Mouse (Mus musculus) CH12.LX (cell line): ENCODE data around the gene Tdp1. TPM values are rescaled to one million over a fixed set of nuclear protein-coding genes. Genes with fewer than 3 reads are reported as not detected.
A peak's percentile ranks its signal among the peaks of the same experiment; 100 is the strongest.

Experiments used
- DNase-seq: peaks from one replicate; pipeline ENCODE4 v3.0.0-alpha.2; 2013; ENCODE audit errors: extremely low read depth
- H3K27ac ChIP-seq: 2 replicates; pipeline ENCODE4 v1.5.1; 2012; ENCODE audit warnings: low read depth, mild to moderate bottlenecking, control low read depth, moderate library complexity; ENCODE audit not compliant: insufficient read depth
- H3K27me3 ChIP-seq: replicated peaks from 2 replicates; pipeline ENCODE3; 2012; ENCODE audit warnings: inconsistent platforms
- H3K36me3 ChIP-seq, 2 experiments: replicated peaks in 1 of 2; 2 replicates each; pipeline versions ENCODE3 to v1.6.1; 2012; ENCODE audit warnings: inconsistent platforms in 1 of 2, low read length in 1 of 2, mild to moderate bottlenecking in 1 of 2, mixed read lengths in 1 of 2, moderate library complexity in 1 of 2; ENCODE audit not compliant: control insufficient read depth in 1 of 2, insufficient read depth in 1 of 2
- H3K4me1 ChIP-seq, 2 experiments: 2 replicates each; pipeline ENCODE4 v1.6.1; 2012; ENCODE audit warnings: inconsistent platforms in 1 of 2, moderate library complexity in 1 of 2; ENCODE audit not compliant: insufficient read depth in 2 of 2, control insufficient read depth in 1 of 2
- H3K4me2 ChIP-seq: 2 replicates; pipeline ENCODE4 v1.6.1; 2012; ENCODE audit warnings: low read depth, mild to moderate bottlenecking, control low read depth; ENCODE audit not compliant: poor library complexity, insufficient read depth, severe bottlenecking
- H3K4me3 ChIP-seq, 3 experiments: fragments of 150-350 bp in 1 of 3; sonication (generic) in 1 of 3; replicated peaks in 1 of 3; 2 replicates each; pipeline versions ENCODE3 to v1.5.1; 2011 to 2012; ENCODE audit warnings: low read depth in 2 of 3, low read length in 2 of 3, mild to moderate bottlenecking in 2 of 3, moderate library complexity in 2 of 3, control low read depth in 1 of 3, improper control_type of control experiment in 1 of 3, inconsistent platforms in 1 of 3, mixed read lengths in 1 of 3; ENCODE audit not compliant: poor library complexity in 1 of 3
- H3K79me2 ChIP-seq: replicated peaks from 2 replicates; pipeline ENCODE4 v1.6.1; 2012; ENCODE audit warnings: mild to moderate bottlenecking, moderate library complexity; ENCODE audit not compliant: control insufficient read depth, poor library complexity, insufficient read depth, severe bottlenecking; ENCODE audit errors: extremely low read depth
- H3K9ac ChIP-seq: 2 replicates; pipeline ENCODE4 v1.6.1; 2012; ENCODE audit warnings: low read depth, mild to moderate bottlenecking, control low read depth, moderate library complexity; ENCODE audit not compliant: insufficient read depth
- H3K9me3 ChIP-seq: replicated peaks from 2 replicates; pipeline ENCODE3; 2012; ENCODE audit warnings: low read length, inconsistent platforms, mixed read lengths
- BHLHE40 ChIP-seq: IDR thresholded peaks from 2 replicates; pipeline ENCODE4 v1.6.1; 2011; ENCODE audit warnings: mild to moderate bottlenecking, low read depth, low read length, improper control_type of control experiment
- CHD1 ChIP-seq: IDR thresholded peaks from 2 replicates; pipeline ENCODE4 v1.6.1; 2012; ENCODE audit warnings: low read depth, low read length, improper control_type of control experiment, inconsistent platforms
- CHD2 ChIP-seq: IDR thresholded peaks from 2 replicates; pipeline ENCODE4 v1.6.1; 2011; ENCODE audit warnings: low read length, improper control_type of control experiment
- CTCF ChIP-seq, 2 experiments: IDR thresholded peaks in 1 of 2; conservative IDR thresholded peaks in 1 of 2; 2 replicates each; pipeline ENCODE4 v1.5.1; 2011 to 2012; ENCODE audit warnings: low read depth in 2 of 2, low read length in 2 of 2, improper control_type of control experiment in 1 of 2, inconsistent platforms in 1 of 2, mild to moderate bottlenecking in 1 of 2, moderate library complexity in 1 of 2
- E2F4 ChIP-seq: IDR thresholded peaks from 2 replicates; pipeline ENCODE4 v1.6.1; 2011; ENCODE audit warnings: low read depth, low read length, improper control_type of control experiment; ENCODE audit not compliant: insufficient replicate concordance
- EP300 ChIP-seq: IDR thresholded peaks from 2 replicates; pipeline ENCODE4 v1.6.1; 2011; ENCODE audit warnings: low read length, improper control_type of control experiment
- ETS1 ChIP-seq: conservative IDR thresholded peaks from 2 replicates; pipeline ENCODE4 v1.6.1; 2012; ENCODE audit warnings: low read depth, mild to moderate bottlenecking, inconsistent platforms, low read length, improper control_type of control experiment, moderate library complexity
- GABPA ChIP-seq: IDR thresholded peaks from 2 replicates; pipeline ENCODE4 v1.6.1; 2012; ENCODE audit warnings: low read depth, low read length, improper control_type of control experiment, inconsistent platforms; ENCODE audit not compliant: insufficient replicate concordance
- IRF4 ChIP-seq: IDR thresholded peaks from 2 replicates; pipeline ENCODE4 v1.6.1; 2014; ENCODE audit warnings: low read depth, mild to moderate bottlenecking, inconsistent platforms, low read length, improper control_type of control experiment
- JUN ChIP-seq: IDR thresholded peaks from 2 replicates; pipeline ENCODE4 v1.6.1; 2011; ENCODE audit warnings: low read depth, mild to moderate bottlenecking, low read length, improper control_type of control experiment, moderate library complexity; ENCODE audit not compliant: insufficient read depth
- JUND ChIP-seq: conservative IDR thresholded peaks from 2 replicates; pipeline ENCODE4 v1.6.1; 2011; ENCODE audit warnings: low read depth, low read length, improper control_type of control experiment
- KAT2A ChIP-seq: IDR thresholded peaks from 2 replicates; pipeline ENCODE4 v1.6.1; 2012; ENCODE audit warnings: low read length, improper control_type of control experiment, inconsistent platforms; ENCODE audit not compliant: insufficient replicate concordance
- MAFK ChIP-seq: IDR thresholded peaks from 2 replicates; pipeline ENCODE4 v1.6.1; 2011; ENCODE audit warnings: low read length, improper control_type of control experiment; ENCODE audit not compliant: insufficient replicate concordance
- MEF2A ChIP-seq: IDR thresholded peaks from 2 replicates; pipeline ENCODE4 v1.6.1; 2014; ENCODE audit warnings: low read depth, mild to moderate bottlenecking, inconsistent platforms, low read length, improper control_type of control experiment, borderline replicate concordance
- MXI1 ChIP-seq: IDR thresholded peaks from 2 replicates; pipeline ENCODE4 v1.6.1; 2011; ENCODE audit warnings: mild to moderate bottlenecking, low read depth, low read length, improper control_type of control experiment
- NRF1 ChIP-seq: IDR thresholded peaks from 2 replicates; pipeline ENCODE4 v1.6.1; 2014; ENCODE audit warnings: low read depth, mild to moderate bottlenecking, inconsistent platforms, low read length, improper control_type of control experiment, moderate library complexity
- PAX5 ChIP-seq: IDR thresholded peaks from 2 replicates; pipeline ENCODE4 v1.6.1; 2012; ENCODE audit warnings: low read length, inconsistent platforms, mixed read lengths
- POLR2AphosphoS2 ChIP-seq: IDR thresholded peaks from 2 replicates; pipeline ENCODE4 v1.6.1; 2011; ENCODE audit warnings: low read depth, low read length, improper control_type of control experiment
- SIN3A ChIP-seq: IDR thresholded peaks from 2 replicates; pipeline ENCODE4 v1.6.1; 2012; ENCODE audit warnings: low read length, improper control_type of control experiment, inconsistent platforms
- SMC3 ChIP-seq: IDR thresholded peaks from 2 replicates; pipeline ENCODE4 v1.6.1; 2011; ENCODE audit warnings: low read depth, low read length, improper control_type of control experiment
- TBP ChIP-seq: conservative IDR thresholded peaks from 2 replicates; pipeline ENCODE4 v1.6.1; 2011; ENCODE audit warnings: low read depth, low read length, improper control_type of control experiment
- TCF12 ChIP-seq: IDR thresholded peaks from 2 replicates; pipeline ENCODE4 v1.6.1; 2014; ENCODE audit warnings: low read depth, mild to moderate bottlenecking, inconsistent platforms, low read length, improper control_type of control experiment
- UBTF ChIP-seq: IDR thresholded peaks from 2 replicates; pipeline ENCODE4 v1.6.1; 2012; ENCODE audit warnings: low read depth, mild to moderate bottlenecking, inconsistent platforms, low read length, improper control_type of control experiment, moderate library complexity
- ZC3H11A ChIP-seq: IDR thresholded peaks from 2 replicates; pipeline ENCODE4 v1.6.1; 2012; ENCODE audit warnings: low read depth, mild to moderate bottlenecking, inconsistent platforms, low read length, improper control_type of control experiment
- ZKSCAN1 ChIP-seq: IDR thresholded peaks from 2 replicates; pipeline ENCODE4 v1.6.1; 2012; ENCODE audit warnings: low read depth, inconsistent platforms, low read length, improper control_type of control experiment, borderline replicate concordance
- dilution Hi-C: fragments of 300-500 bp; cut with MboI; formaldehyde crosslinking; loops from 2 replicates; pipeline ENCODE4 v1.14.3; 2020; ENCODE audit warnings: low sequenced_read_pairs; ENCODE audit not compliant: extremely low pct_unique_long_range_greater_than_20kb, extremely low pct_ligation_motif_present
- in situ Hi-C: fragments of 300-500 bp; cut with MboI; formaldehyde crosslinking; loops from 3 replicates; pipeline ENCODE4 v1.14.3; 2019; ENCODE audit warnings: low sequenced_read_pairs, low pct_ligation_motif_present, low pct_unique_long_range_greater_than_20kb, mixed read lengths
- polyA plus RNA-seq: library from polyadenylated mRNA; unstranded; fragments of >175 nt; gene quantifications from 2 replicates; pipeline ENCODE4 v1.2.1, GENCODE M21; 2012; ENCODE audit warnings: low read depth; ENCODE audit not compliant: insufficient read length
- total RNA-seq, 2 experiments: library from RNA; depleted of rRNA; stranded (reverse); fragments of 300-350 nt in 1 of 2; fragments of >200 nt in 1 of 2; gene quantifications; 2 replicates each; pipeline ENCODE4 v1.2.3; 2012 to 2014

Tdp1 gene
- total and polyA plus RNA-seq, 3 experiments: 16.9 to 53.7 (median 27.4) TPM

- Histone ChIP-seq H3K4me3 (no peak overlapping the region), H3K27ac (peak overlapping the region; percentile 33; the same call in 1 of the 2 replicates), H3K27me3 (no peaks in the 10 kb centered on the region), H3K36me3 (peaks cover 40 to 89% of the 10 kb centered on the region in 2 experiments), H3K79me2 (no peaks in the 10 kb centered on the region), H3K4me2 (no peak overlapping the region), H3K9me3 (no peaks in the 10 kb centered on the region), H3K9ac (no peak overlapping the region), H3K4me1 (peaks cover 5 to 12% of the 10 kb centered on the region in 2 experiments)
- dilution Hi-C loops (no loop called here), in situ Hi-C loops (loop anchor here (10.0 kb wide), 1 partner anchor 202 kb away; no protein-coding TSS in a partner anchor)
- DNase-seq: peak; percentile 40
- no peak for TF ChIP-seq ETS1
- TF ChIP-seq NRF1: no peak
- no peak for TF ChIP-seq PAX5
- TF ChIP-seq CHD1: no peak
- TF ChIP-seq UBTF: no peak
- no peak for TF ChIP-seq ZC3H11A
- no peak for TF ChIP-seq SIN3A
- TF ChIP-seq GABPA: no peak
- no peak for TF ChIP-seq KAT2A
- no peak for TF ChIP-seq JUND
- no peak for TF ChIP-seq ZKSCAN1
- TF ChIP-seq E2F4: no peak
- TF ChIP-seq MXI1: no peak
- TF ChIP-seq EP300: no peak
- TF ChIP-seq CTCF (conservative IDR thresholded peaks at IDR 0.05 in 1 of 2, IDR thresholded peaks at IDR 0.05 in 1 of 2; ENCODE audit: low read depth in 2 of 2, low read length in 2 of 2): no peak
- TF ChIP-seq SMC3: no peak
- no peak for TF ChIP-seq BHLHE40
- no peak for TF ChIP-seq IRF4
- TF ChIP-seq TCF12: no peak
These were observed 18.6 kb downstream of the Tdp1 start for GRCm38 (mm10) chr12:99902867-99903370.

GRCm38 (mm10) chr12:99904537-99904936 lies 20.2 kb downstream of the Tdp1 start:
- in situ Hi-C loops: loop anchor here (10.0 kb wide), 1 partner anchor 200 kb away; no protein-coding TSS in a partner anchor
- H3K4me2 ChIP-seq: no peak overlapping the region

More at GRCm38 (mm10) chr12:99904537-99904936, 20.2 kb downstream of the Tdp1 start:
- dilution Hi-C loops: no loop called here
- H3K27me3 ChIP-seq: no peaks in the 10 kb centered on the region
- no peaks in the 10 kb centered on the region for H3K9me3 ChIP-seq
- H3K9ac ChIP-seq: no peak overlapping the region
- peaks cover 44 to 87% of the 10 kb centered on the region in 2 experiments for H3K36me3 ChIP-seq
- TF ChIP-seq CHD2 (no peak), CHD1 (no peak), JUN (no peak), ZC3H11A (no peak), MXI1 (no peak), ZKSCAN1 (no peak), NRF1 (no peak), MEF2A (no peak), TBP (no peak), TCF12 (no peak), MAFK (no peak), IRF4 (no peak), POLR2AphosphoS2 (no peak), BHLHE40 (no peak)
- peaks cover 5 to 12% of the 10 kb centered on the region in 2 experiments for H3K4me1 ChIP-seq
- H3K27ac ChIP-seq: no peak overlapping the region
- no peak overlapping the region for H3K4me3 ChIP-seq
- no peak for DNase-seq
- no peaks in the 10 kb centered on the region for H3K79me2 ChIP-seq
